Mouse (Mus musculus) thymus, postnatal 14 days (tissue): ENCODE data around the gene Zfp61.

Experiments used
- DNase-seq: peaks from one replicate; pipeline ENCODE4 v3.0.0; 2021

Gene Zfp61

DNA sequence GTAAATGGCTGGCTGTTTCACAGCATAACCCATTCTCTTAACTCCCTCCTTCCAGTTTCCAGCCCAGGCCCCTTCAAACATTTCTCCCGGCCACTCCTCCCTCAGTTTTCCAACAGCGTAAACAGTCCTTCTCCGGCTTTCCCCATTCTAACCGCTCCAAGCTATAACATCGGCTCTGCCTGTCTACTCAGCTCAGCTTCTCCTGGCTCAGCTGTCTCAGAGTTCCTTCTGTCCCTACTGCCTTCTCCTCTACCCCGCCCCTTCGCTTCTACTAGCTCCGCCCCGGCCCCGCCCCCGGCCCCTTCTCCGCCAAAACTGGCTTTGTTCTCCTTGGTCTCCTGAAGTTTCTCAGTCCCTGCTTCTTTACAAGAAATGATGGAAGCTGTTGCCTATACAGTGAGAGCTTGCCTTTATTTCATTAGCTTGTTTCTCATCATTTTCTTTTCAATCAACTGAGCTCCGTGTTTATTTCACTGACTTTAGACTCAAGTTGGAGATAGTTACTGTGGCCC is at the start of gene Zfp61:
Gene Zfp61, minus strand, starts transcription at position 462 of the 512 bp plus-strand sequence.
- DNase-seq: peak; percentile 54

DNA sequence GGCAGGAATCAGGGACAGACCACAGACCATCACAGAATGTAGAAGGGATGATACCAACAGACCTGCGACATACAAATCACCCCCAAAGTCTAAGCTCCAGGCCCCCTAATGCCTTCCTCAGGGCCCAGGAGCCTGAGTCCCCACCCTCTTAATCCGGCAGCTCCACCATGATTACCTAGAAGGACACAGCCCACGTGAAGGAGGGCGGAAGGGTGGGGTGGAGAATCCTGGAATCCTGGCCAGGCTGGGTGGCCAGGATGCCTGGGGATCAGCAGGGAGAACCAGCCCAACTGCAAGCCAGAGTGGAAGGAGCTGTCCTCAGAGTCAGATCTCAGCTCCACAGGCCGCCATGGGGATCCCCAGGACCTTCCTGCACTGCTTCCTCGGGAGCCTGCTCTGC is 47.9 kb upstream of the Zfp61 start, which contains the start of gene Lypd5:
Gene Lypd5, plus strand, starts transcription at position 301 of the 400 bp plus-strand sequence.
- no peak for DNase-seq

DNA sequence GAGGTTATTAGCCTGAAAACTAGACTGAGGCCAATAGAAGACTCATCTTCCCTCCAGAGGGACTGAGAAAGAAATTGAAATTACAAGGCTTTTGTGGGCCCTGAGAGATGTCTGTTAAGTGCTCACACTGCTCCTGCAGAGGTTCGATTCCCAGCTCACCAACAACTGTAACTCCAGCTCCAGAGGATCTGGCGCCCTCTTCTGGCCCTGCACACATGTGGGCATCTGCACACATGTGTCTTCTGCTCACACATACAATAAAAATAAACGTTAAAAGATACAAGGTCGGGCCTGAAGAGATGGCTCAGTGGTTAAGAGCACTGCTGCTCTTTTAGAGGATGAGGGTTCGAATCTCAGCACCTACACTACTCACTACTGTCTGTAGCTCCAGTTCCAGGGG is 45.4 kb upstream of the Zfp61 start:
- no peak for DNase-seq

DNA sequence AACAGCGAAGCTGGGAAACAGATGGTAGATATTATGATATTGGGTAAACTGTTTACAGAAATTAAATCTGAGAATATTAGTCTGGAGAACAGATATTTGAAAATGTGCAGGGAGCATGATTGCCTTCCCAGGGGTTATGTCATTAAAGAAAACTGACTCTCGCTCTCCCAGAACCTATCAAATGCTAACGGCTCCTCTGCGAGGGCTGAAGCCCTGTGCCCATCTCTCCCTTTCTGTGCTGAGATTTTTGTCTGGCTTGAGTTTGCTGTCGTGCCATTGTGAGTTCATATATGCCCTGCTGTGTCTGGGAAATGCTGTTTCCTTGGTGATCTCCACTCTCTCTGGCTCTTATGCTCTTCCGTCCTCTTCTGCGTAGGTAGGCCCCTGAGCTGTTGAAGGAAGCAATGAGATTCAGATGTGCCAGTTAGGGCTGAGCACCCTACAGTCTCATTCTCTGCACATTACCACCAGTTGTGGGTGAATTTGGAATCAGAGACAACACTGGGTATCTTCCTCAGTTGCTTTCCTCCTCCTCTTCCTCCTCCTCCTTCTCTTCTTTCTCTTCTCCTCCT is 42.8 kb upstream of the Zfp61 start:
- no peak for DNase-seq

DNA sequence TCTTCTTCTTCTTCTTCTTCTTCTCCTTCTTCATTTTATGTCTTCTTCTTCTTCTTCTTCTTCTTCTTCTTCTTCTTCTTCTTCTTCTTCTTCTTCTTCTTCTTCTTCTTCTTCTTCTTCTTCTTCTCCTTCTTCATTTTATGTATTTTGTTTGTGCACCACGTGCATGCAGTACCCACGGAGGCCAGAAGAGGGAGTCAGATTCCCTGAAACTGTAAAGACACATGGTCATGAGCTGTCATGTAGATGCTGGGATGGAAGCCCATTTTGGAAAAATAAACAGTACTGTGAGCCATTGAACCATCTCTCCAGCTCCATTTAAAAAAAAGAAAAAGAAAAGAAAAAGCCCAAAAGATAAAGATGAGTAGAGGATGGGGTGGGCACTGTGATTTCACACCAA is 37.2 kb upstream of the Zfp61 start:
- no peak for DNase-seq

DNA sequence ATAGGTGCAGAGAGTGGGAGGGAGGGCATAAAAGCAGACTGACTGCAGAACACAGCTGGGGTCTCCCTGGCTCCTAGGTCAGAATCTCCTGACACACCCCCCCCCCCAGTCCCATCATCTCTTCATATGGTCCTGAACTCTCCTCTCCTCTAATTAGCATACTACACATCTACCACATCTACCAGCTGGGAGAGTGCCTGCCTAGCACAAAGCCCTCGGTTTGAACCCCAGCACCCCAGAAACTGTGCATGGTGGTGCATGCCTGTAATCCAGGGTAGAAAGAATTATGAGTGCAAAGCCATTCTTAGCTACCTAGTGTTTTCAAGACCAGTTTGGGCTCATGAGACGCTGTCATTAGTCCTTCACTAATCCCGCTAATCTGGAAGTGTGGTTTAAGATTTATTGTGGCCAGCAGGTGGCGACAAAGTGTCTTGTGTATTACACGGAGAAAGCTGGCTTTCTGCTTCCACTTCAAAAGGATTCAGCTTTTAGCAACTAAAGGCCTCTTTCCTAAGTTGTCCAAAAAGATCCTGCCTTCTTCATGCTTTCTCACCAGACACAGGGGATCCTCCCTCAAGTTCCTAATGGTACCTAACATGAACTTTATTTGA is 34.8 kb upstream of the Zfp61 start:
- DNase-seq: peak; percentile 80

DNA sequence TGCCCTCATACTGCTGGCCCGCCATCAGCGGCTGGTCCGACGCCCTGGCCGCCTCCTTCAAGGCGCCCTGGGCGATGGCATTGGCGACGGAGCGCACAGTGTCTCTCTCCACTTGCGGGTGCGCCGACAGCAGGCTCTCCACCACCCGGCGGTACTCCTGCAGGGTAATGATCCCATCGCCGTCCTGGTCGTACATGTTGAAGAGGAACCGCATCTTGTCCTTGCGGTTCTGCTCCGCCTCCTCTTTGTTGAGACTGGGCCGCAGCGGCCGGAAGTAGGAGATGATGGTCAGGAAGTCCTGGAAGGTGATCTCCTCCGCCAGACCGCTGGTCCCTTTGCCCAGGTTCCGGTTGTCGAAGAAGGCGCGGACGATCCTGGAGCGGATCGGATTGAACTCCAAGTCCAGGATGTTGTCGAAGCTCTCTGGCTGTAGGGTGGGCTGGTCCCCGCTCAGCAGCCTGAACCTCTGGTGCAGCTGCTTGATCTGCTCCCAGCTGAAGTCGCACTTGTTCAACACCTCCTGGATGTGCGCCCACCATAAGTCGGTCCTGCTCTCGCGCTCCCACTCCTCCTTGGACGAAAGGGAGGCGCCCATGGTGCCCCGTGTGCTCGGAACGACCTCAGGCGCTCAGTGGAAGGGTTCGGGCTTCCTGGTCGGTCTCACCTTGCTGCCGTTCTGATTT is 32.4 kb upstream of the Zfp61 start, which contains the start of gene Tescl:
Gene Tescl, minus strand, starts transcription at position 633 of the 683 bp plus-strand sequence.
- DNase-seq: no peak

DNA sequence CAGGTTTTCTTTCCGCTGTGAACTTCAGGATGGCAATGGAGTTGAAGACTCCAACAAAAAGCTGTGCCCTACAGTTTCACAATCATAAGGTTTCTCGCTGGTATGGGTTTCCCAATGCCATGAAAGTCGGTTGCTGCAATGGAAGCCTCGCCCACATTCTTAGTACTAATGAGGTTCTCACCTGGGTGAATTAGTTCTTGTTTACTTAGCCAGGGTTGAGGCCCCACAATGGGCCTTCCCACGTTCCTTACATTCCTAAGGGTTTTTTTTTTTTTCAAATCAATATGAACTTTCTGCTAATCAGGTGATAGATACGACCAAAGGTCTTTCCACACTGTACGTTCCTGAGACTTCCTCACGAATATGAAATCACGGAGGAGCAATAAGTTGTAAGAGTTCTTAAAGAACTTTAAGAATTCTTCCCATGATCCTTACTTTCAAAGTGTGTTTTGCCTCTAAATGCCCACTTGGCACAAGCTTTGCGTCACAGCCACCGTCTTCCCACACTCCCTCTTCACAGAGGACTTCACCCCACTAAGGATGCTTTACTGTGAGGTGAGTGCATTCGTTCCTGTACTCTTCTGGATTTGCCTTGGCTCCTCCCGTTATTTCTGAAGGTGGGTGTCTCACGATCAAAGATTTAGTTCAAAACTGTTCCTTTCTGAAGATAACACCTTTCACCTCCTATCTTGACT is 26.4 kb upstream of the Zfp61 start:
- no peak for DNase-seq

DNA sequence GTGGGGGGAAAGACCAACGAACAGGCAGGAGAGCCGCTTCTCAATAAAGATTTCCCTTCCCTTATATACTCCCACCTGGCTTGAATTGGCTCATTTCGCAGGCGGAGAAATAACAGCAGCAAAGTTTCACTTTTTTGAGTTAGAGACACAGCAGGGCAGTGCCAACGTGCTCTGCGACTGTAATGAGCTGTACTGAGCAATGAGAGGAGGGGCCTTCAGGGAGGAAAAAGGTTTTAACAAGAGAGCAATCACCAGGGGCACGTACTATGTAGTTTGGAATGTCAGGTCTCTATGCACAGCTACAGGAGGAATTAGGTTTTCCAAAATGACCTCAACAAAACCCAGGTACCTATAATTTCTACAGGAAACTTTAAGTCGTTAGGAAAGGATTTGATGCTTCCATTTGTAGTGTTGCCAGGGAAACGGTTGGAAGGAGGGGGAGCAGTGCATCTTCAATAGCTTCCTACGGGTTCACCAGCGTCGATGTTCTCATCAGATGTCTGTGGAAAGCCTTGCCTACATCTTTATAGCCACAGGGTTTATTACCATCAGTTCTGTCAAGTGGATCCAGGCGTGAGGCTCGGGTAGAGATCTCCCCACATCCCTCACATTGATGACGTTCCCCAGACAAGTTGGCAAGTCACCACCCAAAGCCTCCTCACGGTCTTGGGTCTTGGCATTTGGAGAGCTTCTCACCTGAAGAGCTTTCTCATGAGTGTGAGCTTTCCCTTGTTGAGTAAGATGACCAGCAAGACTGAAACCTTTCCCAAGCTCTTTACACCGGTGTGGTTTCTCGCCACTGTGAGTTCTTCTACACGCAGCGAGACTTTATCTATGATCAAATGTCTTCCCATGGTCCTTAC is 25.5 kb upstream of the Zfp61 start:
- DNase-seq: no peak

DNA sequence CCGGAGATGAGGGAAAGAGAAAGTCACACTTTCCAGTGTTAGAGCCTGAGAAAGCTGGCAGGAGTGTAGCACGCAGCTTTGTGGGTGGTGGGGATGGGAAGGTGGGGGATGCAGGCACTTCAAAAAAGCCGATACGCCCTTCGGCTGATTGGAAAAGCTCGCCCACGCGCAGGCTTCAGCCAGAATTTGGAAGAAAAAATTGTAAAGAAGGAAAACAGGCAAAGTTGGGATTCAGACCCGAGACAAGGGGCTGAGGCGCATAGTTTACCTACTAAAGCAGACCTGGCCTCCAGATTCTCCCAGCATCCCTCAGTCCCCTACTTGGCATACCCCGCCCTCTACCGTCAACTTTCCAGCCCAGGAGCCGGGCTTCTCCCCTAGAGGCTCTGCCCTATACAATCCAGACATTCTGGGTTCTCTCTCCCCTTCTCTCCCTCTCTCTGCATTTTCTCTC is 24.7 kb upstream of the Zfp61 start:
- DNase-seq: no peak

DNA sequence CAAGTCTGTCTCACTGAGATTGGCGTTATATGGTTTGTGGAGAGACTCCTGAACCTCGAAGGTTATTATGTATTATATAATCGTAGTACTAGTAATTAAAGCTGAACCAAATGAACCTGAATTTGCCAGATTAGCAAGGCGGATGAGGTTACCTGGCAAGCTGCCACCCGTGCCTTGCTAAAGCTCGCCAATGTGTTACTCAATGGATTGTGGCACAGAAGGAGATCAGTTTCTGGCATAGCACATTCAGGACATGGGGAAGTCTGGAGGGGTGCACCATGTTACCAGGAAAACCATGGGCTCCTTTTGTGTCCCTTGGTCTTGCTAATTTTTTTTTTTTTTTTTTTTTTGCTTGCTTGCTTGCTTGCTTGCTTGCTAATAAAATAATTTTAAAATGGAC is 24.2 kb upstream of the Zfp61 start:
- no peak for DNase-seq

DNA sequence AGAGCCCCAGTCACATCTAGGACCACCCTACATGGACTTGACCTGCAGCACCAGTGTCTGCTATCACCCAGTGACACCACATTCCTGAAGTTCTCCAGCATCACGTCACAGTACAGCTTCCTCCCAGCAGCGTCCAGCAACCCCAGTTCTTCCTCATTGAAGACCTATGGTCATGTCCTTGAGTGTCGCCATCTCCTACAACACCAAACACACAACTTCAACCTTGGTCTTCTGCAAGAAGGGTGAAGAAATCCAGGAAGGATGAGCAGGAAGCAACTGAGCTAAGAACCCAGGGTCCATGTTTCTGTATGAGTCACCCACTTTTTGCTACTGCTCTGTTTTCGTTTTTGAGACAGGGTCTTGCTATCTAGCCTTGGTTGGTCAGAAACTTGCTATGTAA is 21.6 kb upstream of the Zfp61 start:
- DNase-seq: no peak

DNA sequence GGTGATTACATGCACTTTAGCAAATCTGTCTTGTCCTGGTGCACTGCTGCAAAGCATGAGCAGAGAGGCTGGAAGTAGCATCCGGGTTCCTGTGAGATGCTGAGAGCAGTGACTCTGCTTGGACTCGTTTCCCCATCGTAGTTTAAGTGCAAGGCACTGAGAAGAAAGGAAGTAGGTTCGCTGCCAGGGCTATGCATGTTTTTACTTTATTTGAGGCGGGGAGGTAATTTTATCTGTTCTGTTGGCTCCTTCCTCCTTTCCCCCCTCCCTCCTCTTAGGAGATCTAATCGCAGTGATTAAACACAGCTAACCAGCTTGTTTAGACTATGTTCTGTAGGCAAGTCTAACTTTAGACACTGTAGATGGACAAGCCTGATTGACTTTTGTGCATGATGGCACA is 17.9 kb upstream of the Zfp61 start:
- DNase-seq: no peak

DNA sequence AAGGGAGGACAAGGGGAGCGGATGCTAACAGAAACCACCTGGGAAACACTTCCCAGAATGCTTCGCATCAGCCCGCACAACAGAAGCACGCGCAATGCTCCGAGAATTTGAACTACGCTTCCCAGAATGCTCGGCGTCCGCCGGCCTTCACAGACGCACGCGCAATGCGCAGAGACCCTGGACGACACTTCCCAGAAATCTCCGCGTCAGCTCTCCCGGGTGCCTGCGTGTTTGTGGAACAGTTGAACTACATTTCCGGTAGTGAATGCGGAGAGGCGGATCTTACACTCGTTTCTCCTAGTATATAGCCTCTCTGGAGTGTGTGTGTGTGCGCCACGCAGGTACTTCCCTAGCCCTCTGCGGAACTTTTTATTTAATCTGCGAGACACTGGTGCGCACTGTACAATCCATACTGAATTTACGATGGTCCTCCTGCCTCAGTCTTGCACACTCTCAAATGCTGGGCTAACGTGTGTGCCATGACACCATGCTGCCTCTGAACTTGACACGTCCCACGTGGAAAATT is 15.6 kb upstream of the Zfp61 start, which contains the start of gene Zfp94:
Gene Zfp94, minus strand, starts transcription at position 100 of the 526 bp plus-strand sequence.
- DNase-seq: peak; percentile 94

DNA sequence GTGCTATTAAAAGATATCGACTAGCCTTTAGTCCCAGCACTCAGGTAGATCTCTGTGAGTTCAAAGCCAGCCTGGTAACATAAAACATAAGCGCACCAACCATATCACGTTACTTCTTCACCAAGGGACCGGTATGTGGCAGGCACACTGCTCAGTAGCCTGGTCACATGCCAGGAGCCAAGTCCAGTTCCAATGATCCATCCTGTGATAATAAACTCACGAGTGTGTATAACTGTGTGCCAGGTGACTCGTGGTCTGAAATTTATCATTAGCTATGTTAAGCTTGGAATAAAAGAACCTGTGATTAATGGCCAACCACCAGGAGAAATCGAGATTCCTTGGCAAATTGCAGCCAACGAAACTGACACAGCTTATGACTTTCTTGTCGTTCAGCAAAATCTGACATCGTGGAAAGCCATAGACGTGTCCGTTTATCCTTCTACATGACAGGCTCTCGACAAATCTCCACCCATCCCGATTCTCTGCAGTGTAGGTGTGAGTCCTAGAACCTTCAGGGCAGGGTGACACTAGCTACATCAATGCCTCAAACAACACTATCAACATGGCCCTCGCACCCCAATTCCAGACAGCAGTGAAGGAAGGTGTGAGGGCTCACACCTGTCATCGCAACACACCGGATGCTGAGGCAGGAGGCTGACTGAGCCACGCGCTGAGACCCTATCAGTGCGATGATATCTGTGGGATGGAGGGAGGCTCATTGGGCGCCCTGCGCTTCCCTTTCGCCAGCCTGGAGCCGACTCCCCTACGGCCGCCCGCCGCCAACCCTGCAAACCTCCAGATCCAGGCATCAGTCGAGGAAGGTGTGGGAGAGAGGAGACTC is 14.9 kb upstream of the Zfp61 start:
- DNase-seq: no peak

DNA sequence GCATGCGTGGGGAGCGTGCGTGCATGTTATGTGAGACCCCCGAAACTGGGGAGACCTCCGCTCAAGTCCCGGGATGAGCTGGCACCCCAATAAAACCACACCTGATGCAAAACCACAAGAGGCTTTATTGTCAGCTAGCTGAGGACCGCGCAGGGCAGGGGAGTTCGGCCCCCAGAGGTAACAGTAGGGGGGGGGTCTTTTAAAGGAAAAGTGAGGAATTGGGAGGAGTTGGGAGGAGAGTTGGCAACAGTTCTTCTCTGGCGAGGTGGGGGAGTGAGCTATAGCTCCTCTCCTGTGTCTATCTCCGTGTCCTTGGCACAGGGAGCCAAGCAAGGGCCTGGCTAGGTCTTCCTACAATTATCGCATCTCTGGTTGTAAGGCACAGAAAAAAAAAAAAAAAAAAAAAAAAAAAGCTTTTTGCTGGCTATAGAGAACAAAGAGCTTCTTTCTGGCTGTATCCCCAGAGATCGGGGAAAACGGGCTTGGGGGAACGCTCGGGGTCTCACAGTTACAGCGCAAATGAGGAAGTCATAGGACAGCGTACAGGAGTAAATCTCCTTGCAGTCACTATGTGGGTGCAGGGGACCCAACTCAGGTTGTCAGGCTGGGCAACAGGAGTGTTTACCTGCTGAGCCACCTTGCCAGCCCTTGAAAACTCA is 1.1 kb downstream of the Zfp61 start:
- peak; percentile 23 for DNase-seq

DNA sequence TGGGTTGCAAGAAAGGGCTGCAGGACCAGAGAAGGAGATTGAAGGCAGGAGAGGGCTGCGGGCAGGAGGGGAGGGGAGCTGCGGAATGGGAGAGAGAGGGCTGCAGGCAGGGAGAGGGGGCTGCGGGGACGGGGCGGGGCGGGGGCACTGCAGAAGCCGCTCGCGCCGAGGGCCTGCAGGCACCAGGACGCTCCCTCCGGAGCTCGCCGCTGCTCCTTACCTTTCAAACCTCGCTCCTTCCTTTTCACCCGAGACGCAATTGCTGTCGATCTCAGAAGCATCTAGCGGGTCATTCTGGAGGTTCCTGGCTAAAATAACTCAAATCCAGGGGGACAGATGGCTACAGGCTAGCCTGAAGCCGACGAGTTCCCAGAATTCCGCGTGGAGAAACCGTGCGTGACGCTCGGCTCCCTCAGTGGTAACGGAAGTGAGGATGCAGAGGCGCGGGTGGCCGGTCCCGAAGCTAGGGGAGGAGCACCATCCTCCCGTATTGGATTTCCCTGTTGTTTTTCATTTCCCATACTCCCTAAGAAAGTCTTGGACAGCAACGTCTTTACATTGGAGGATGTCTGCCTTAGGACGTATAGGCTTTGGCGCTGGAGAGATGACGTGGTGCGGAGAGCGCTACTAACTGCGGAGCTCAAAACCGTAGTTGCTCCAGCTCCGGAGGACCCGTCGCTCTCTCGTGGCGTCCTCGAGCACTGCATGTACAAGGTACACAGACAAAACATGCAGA is 1.9 kb downstream of the Zfp61 start:
- peak; percentile 84 for DNase-seq

DNA sequence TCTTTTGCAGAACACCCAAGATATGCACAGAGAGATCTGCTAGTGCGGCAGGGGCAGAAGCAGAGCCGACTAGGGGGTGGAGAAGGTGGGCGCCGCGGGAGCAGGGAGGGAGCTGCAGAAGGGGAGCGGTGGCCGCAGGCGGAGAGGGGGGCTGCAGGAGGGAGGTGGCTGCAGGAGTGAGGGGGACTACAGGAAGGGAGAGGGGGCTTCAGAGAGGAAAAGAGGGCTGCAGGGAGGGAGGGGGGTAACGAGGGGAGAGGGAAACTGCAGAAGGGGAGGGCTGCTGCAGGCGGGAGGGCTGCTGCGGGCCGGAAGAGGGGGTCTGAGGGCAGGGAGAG is 2.4 kb downstream of the Zfp61 start:
- peak; percentile 62 for DNase-seq

DNA sequence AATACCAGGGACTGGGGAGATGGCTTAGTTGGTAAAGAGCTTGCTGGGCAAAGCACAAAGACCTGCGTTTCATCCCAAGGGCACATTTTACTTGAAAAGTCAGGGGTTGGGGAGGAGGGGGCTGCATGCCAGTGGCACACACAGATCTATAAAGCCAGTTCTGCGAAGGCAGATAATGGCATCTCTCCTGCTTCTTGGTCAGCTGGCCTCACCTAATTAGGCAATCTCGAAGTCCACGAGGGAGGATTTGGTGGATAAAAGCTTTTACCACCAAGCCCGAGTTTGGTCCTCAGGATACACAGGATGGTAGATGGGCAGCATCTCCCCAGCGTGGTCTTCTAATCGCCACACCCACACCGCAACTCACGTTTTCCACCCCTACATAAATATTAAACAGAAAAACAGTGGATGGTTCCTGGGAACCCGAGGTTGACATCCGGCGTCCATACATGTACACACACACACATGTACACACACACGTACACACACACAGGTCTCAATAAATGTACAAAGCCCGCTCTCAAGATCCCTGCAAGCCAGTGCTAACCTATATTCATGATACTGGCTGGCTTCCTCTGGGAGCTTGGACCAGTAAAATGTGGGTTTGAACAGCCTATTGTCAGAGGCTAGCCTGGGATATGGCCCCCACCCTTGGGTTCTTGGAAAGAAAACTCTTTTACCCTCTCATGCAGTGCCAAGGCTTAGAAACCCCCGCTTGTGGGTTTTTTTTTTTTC is 3.5 kb downstream of the Zfp61 start:
- DNase-seq: no peak
